Mouse (Mus musculus): ENCODE measurements around the gene Nkx2-3. TPM values are rescaled to one million over a fixed set of nuclear protein-coding genes. Genes with fewer than 3 reads are reported as not detected.

Nkx2-3 gene
- total RNA-seq, 2 experiments from 2014 or later, result not detected

Small RNA genes lying within 50 kb of the gene (microRNA-seq; reads per million reads assigned to microRNA genes)
- gene Gm22646, result not detected

Other genes starting within 250 kb of the Nkx2-3 start
- gene Hpse2, start 224.0 kb upstream of the Nkx2-3 start, total RNA-seq (2021), result under 1 TPM; 0.34 to 0.54 TPM
- under 1 TPM; 0.42 to 0.47 TPM for gene Cnnm1, start 171.9 kb upstream of the Nkx2-3 start, total RNA-seq (2021)
- 100 to 1,000 TPM; 102 to 115 TPM for gene Got1, start 87.7 kb upstream of the Nkx2-3 start, total RNA-seq (2021)
- gene Slc25a28, start 62.6 kb downstream of the Nkx2-3 start, total RNA-seq (2021), result 10 to 100 TPM; 20.9 to 24.8 TPM
- gene Entpd7, start 77.3 kb downstream of the Nkx2-3 start, total RNA-seq (2021), result 10 to 100 TPM in 1 of 2 experiments, 1 to 10 TPM in 1; 9.1 to 12.5 TPM
- 10 to 100 TPM in 1 of 2 experiments, 1 to 10 TPM in 1; 8.8 to 11.3 TPM for gene Cutc, start 140.7 kb downstream of the Nkx2-3 start, total RNA-seq (2021)
- 10 to 100 TPM; 27.8 to 28.8 TPM for gene Cox15, start 140.7 kb downstream of the Nkx2-3 start, total RNA-seq (2021)
- under 1 TPM; 0.17 to 0.54 TPM for gene Abcc2, start 169.9 kb downstream of the Nkx2-3 start, total RNA-seq (2021)

Data from gastrocnemius, postnatal 4 days (tissue).